Mouse (Mus musculus): ENCODE measurements around the gene Defb19. TPM values are rescaled to one million over a fixed set of nuclear protein-coding genes. Genes with fewer than 3 reads are reported as not detected.

Defb19 gene
- polyA plus RNA-seq, 1 experiment from 2014 or later = not detected

- Histone ChIP-seq H3K9ac (no peak overlapping the region), H3K4me2 (no peak overlapping the region), H3K9me3 (no peaks in the 10 kb centered on the region), H3K4me3 (no peak overlapping the region), H3K36me3 (no peaks in the 10 kb centered on the region), H3K27ac (replicated peaks) (no peak overlapping the region), H3K27me3 (no peaks in the 10 kb centered on the region), H3K4me1 (replicated peaks) (no peaks in the 10 kb centered on the region)
- WGBS = 87% methylated on average over 8 of the region's 8 CpGs
- no peak for ATAC-seq (ENCODE audit: low read depth)
Measured at GRCm38 (mm10) chr2:152573484-152573883, 6.6 kb downstream of the Defb19 start.

- Histone ChIP-seq H3K9me3 (no peaks in the 10 kb centered on the region), H3K27ac (replicated peaks) (no peak within 1 kb of the TSS), H3K36me3 (no peaks in the 10 kb centered on the region), H3K4me2 (no peak within 1 kb of the TSS), H3K9ac (no peak within 1 kb of the TSS), H3K27me3 (no peaks in the 10 kb centered on the region), H3K4me3 (no peak within 1 kb of the TSS), H3K4me1 (replicated peaks) (no peaks in the 10 kb centered on the region)
- WGBS = 64% methylated on average over 11 of the region's 11 CpGs
- ATAC-seq (ENCODE audit: low read depth) = no peak
Measured at GRCm38 (mm10) chr2:152572114-152572794, 7.9 kb downstream of the Defb19 start, which contains the start of gene Defb21. Gene Defb21, plus strand, starts transcription at chr2:152572744.

GRCm38 (mm10) chr2:152570313-152570712 lies 9.8 kb downstream of the Defb19 start:
- Histone ChIP-seq H3K9ac (no peak overlapping the region), H3K9me3 (no peaks in the 10 kb centered on the region), H3K27me3 (no peaks in the 10 kb centered on the region), H3K4me3 (no peak overlapping the region), H3K4me1 (replicated peaks) (no peaks in the 10 kb centered on the region), H3K4me2 (no peak overlapping the region), H3K27ac (replicated peaks) (no peak overlapping the region), H3K36me3 (no peaks in the 10 kb centered on the region)
- ATAC-seq (ENCODE audit: low read depth) = no peak
- 92% methylated on average over 6 of the region's 6 CpGs for WGBS

GRCm38 (mm10) chr2:152569881-152570280 lies 10.2 kb downstream of the Defb19 start:
- Histone ChIP-seq H3K9ac (no peak overlapping the region), H3K27me3 (no peaks in the 10 kb centered on the region), H3K27ac (replicated peaks) (no peak overlapping the region), H3K4me2 (no peak overlapping the region), H3K4me1 (replicated peaks) (no peaks in the 10 kb centered on the region), H3K9me3 (no peaks in the 10 kb centered on the region), H3K36me3 (no peaks in the 10 kb centered on the region), H3K4me3 (no peak overlapping the region)
- no peak for ATAC-seq (ENCODE audit: low read depth)
- WGBS = 74% methylated on average over 4 of the region's 4 CpGs

GRCm38 (mm10) chr2:152569038-152569437 lies 11.1 kb downstream of the Defb19 start, which contains the start of gene Gm17416:
Gene Gm17416, plus strand, starts transcription at chr2:152569338.
- H3K4me3 ChIP-seq = no peak within 1 kb of the TSS
- no peak within 1 kb of the TSS for H3K9ac ChIP-seq
- H3K27me3 ChIP-seq = no peaks in the 10 kb centered on the region
- no peaks in the 10 kb centered on the region for H3K4me1 ChIP-seq (replicated peaks)
- H3K27ac ChIP-seq (replicated peaks) = no peak within 1 kb of the TSS
- no peak for ATAC-seq (ENCODE audit: low read depth)
- H3K36me3 ChIP-seq = no peaks in the 10 kb centered on the region
- H3K9me3 ChIP-seq = no peaks in the 10 kb centered on the region
- no peak within 1 kb of the TSS for H3K4me2 ChIP-seq
- 88% methylated on average over 5 of the region's 5 CpGs for WGBS

GRCm38 (mm10) chr2:152556655-152557054 lies 23.5 kb downstream of the Defb19 start:
- H3K4me2 ChIP-seq = no peak overlapping the region
- ATAC-seq (ENCODE audit: low read depth) = no peak
- H3K27ac ChIP-seq (replicated peaks) = no peak overlapping the region
- H3K4me1 ChIP-seq (replicated peaks) = no peaks in the 10 kb centered on the region
- 87% methylated on average over 7 of the region's 7 CpGs for WGBS
- no peaks in the 10 kb centered on the region for H3K9me3 ChIP-seq
- no peak overlapping the region for H3K9ac ChIP-seq
- no peaks in the 10 kb centered on the region for H3K36me3 ChIP-seq
- no peaks in the 10 kb centered on the region for H3K27me3 ChIP-seq
- H3K4me3 ChIP-seq = no peak overlapping the region

- no peak for ATAC-seq (ENCODE audit: low read depth)
- H3K9ac ChIP-seq = no peak overlapping the region
- peak overlapping the region; percentile 35; the same call in 1 of the 2 replicates for H3K4me2 ChIP-seq
- no peak overlapping the region for H3K27ac ChIP-seq (replicated peaks)
- no peaks in the 10 kb centered on the region for H3K27me3 ChIP-seq
- H3K36me3 ChIP-seq = no peaks in the 10 kb centered on the region
- H3K4me3 ChIP-seq = no peak overlapping the region
- WGBS = 14% methylated on average over 16 of the region's 16 CpGs
- H3K9me3 ChIP-seq = no peaks in the 10 kb centered on the region
- H3K4me1 ChIP-seq (replicated peaks) = no peaks in the 10 kb centered on the region
Measured at GRCm38 (mm10) chr2:152553774-152554423, 26.2 kb downstream of the Defb19 start.

GRCm38 (mm10) chr2:152548124-152548523 lies 32.0 kb downstream of the Defb19 start:
- no peak for ATAC-seq (ENCODE audit: low read depth)
- no peak overlapping the region for H3K27ac ChIP-seq (replicated peaks)
- no peak overlapping the region for H3K4me3 ChIP-seq
- no peak overlapping the region for H3K4me2 ChIP-seq
- no peaks in the 10 kb centered on the region for H3K27me3 ChIP-seq
- H3K9ac ChIP-seq = no peak overlapping the region
- no peaks in the 10 kb centered on the region for H3K4me1 ChIP-seq (replicated peaks)
- no peaks in the 10 kb centered on the region for H3K36me3 ChIP-seq
- WGBS = 68% methylated on average over 5 of the region's 5 CpGs
- no peaks in the 10 kb centered on the region for H3K9me3 ChIP-seq

GRCm38 (mm10) chr2:152544691-152545090 lies 35.4 kb downstream of the Defb19 start:
- Histone ChIP-seq H3K4me3 (no peak overlapping the region), H3K27ac (replicated peaks) (no peak overlapping the region), H3K4me1 (replicated peaks) (no peaks in the 10 kb centered on the region), H3K4me2 (no peak overlapping the region), H3K36me3 (no peaks in the 10 kb centered on the region), H3K9me3 (no peaks in the 10 kb centered on the region), H3K9ac (no peak overlapping the region), H3K27me3 (no peaks in the 10 kb centered on the region)
- ATAC-seq (ENCODE audit: low read depth) = peak; percentile 23; the same call in 1 of the 2 replicates
- 18% methylated on average over 4 of the region's 4 CpGs for WGBS

GRCm38 (mm10) chr2:152543478-152543877 lies 36.6 kb downstream of the Defb19 start:
- no peak overlapping the region for H3K4me3 ChIP-seq
- H3K9me3 ChIP-seq = no peaks in the 10 kb centered on the region
- no peak for ATAC-seq (ENCODE audit: low read depth)
- H3K4me1 ChIP-seq (replicated peaks) = no peaks in the 10 kb centered on the region
- 68% methylated on average over 4 of the region's 4 CpGs for WGBS
- no peak overlapping the region for H3K9ac ChIP-seq
- no peaks in the 10 kb centered on the region for H3K36me3 ChIP-seq
- H3K4me2 ChIP-seq = no peak overlapping the region
- H3K27ac ChIP-seq (replicated peaks) = no peak overlapping the region
- no peaks in the 10 kb centered on the region for H3K27me3 ChIP-seq

GRCm38 (mm10) chr2:152542897-152543296 lies 37.2 kb downstream of the Defb19 start:
- Histone ChIP-seq H3K4me1 (replicated peaks) (no peaks in the 10 kb centered on the region), H3K4me2 (no peak overlapping the region), H3K9ac (no peak overlapping the region), H3K27ac (replicated peaks) (no peak overlapping the region), H3K4me3 (no peak overlapping the region), H3K36me3 (no peaks in the 10 kb centered on the region), H3K9me3 (no peaks in the 10 kb centered on the region), H3K27me3 (no peaks in the 10 kb centered on the region)
- WGBS = 64% methylated on average over 2 of the region's 2 CpGs
- no peak for ATAC-seq (ENCODE audit: low read depth)

GRCm38 (mm10) chr2:152541979-152542378 lies 38.1 kb downstream of the Defb19 start:
- Histone ChIP-seq H3K4me2 (no peak overlapping the region), H3K36me3 (no peaks in the 10 kb centered on the region), H3K9me3 (no peaks in the 10 kb centered on the region), H3K4me1 (replicated peaks) (no peaks in the 10 kb centered on the region), H3K9ac (no peak overlapping the region), H3K27ac (replicated peaks) (no peak overlapping the region), H3K4me3 (no peak overlapping the region), H3K27me3 (no peaks in the 10 kb centered on the region)
- ATAC-seq (ENCODE audit: low read depth) = no peak
- WGBS = 82% methylated on average over 9 of the region's 9 CpGs

All from neural tube, embryonic 13.5 days (tissue).